Mouse (Mus musculus) adrenal gland, adult 10 weeks (tissue): ENCODE measurements around the gene Abhd12b. TPM values are rescaled to one million over a fixed set of nuclear protein-coding genes. Genes with fewer than 3 reads are reported as not detected.

Experiments
- polyA plus RNA-seq: library from polyadenylated mRNA; stranded (reverse); fragments of 350-450 nt; fragmentation: Illumina TruSeq; extraction: RNeasy Lipid Tissue Mini Kit (QIAGEN cat#74804); gene quantifications from one replicate; pipeline ENCODE4 v1.2.3, GENCODE M21; 2014; ENCODE audit warnings: low read depth, low replicate concordance

The Abhd12b gene
- polyA plus RNA-seq: not detected

GRCm38 (mm10) chr12:70153842-70154241 lies at the start of gene Abhd12b:
Abhd12b (plus strand) TSS chr12:70154142.

GRCm38 (mm10) chr12:70113351-70113750 lies 40.6 kb upstream of the Abhd12b start, which contains the start of gene Nin:
Nin (minus strand) TSS chr12:70113717.

GRCm38 (mm10) chr12:70231294-70231693 lies 77.4 kb downstream of the Abhd12b start, which contains the start of gene Pygl:
Pygl (minus strand) TSS chr12:70231488.

Other genes with a start within 250 kb of the Abhd12b start
- 118 TPM for gene Sav1, start 167.1 kb upstream of the Abhd12b start, polyA plus RNA-seq
- gene Nin, start 40.4 kb upstream of the Abhd12b start, polyA plus RNA-seq: 20.6 TPM
- 45.1 TPM for gene Pygl, start 77.3 kb downstream of the Abhd12b start, polyA plus RNA-seq
- gene Trim9, start 193.5 kb downstream of the Abhd12b start, polyA plus RNA-seq: 0.93 TPM